Mouse (Mus musculus) myocyte (in vitro differentiated cells): Measurements from ENCODE around the gene Ndufb4. TPM values are rescaled to one million over a fixed set of nuclear protein-coding genes. Genes with fewer than 3 reads are reported as not detected.
A peak's percentile ranks its signal among the peaks of the same experiment; 100 is the strongest.

ENCODE experiments used
- H3K27me3 ChIP-seq: one replicate; pipeline ENCODE4 v1.6.1; 2011; ENCODE audit not compliant: control insufficient read depth, insufficient read depth, insufficient read length
- H3K36me3 ChIP-seq: one replicate; pipeline ENCODE4 v1.6.1; 2011; ENCODE audit not compliant: control insufficient read depth, insufficient read depth
- H3K4me2 ChIP-seq: one replicate; pipeline ENCODE4 v1.6.1; 2011; ENCODE audit warnings: low read depth, control low read depth
- H3K4me3 ChIP-seq: one replicate; pipeline ENCODE4 v1.5.1; 2011; ENCODE audit warnings: mild to moderate bottlenecking, control low read depth, moderate library complexity
- H3K79me2 ChIP-seq: one replicate; pipeline ENCODE4 v1.6.1; 2011; ENCODE audit not compliant: control insufficient read depth, insufficient read depth
- H3ac ChIP-seq: one replicate; pipeline ENCODE4 v1.6.1; 2011; ENCODE audit not compliant: control insufficient read depth, insufficient read length
- CEBPB ChIP-seq: IDR thresholded peaks from 2 replicates; pipeline ENCODE4 v1.6.1; 2011; ENCODE audit warnings: mild to moderate bottlenecking, moderate library complexity; ENCODE audit not compliant: poor library complexity, insufficient read depth, severe bottlenecking
- E2F4 ChIP-seq: IDR thresholded peaks from one replicate; pipeline ENCODE4 v1.6.1; 2011; ENCODE audit warnings: mild to moderate bottlenecking, control low read depth, moderate library complexity; ENCODE audit not compliant: insufficient read depth
- MAX ChIP-seq: IDR thresholded peaks from one replicate; pipeline ENCODE4 v1.6.1; 2011; ENCODE audit warnings: low read depth, mild to moderate bottlenecking, control low read depth
- MYOD1 ChIP-seq, 3 experiments: IDR thresholded peaks; one replicate each; pipeline ENCODE4 v1.6.1; 2011; ENCODE audit warnings: control low read depth in 2 of 3, low read depth in 2 of 3, mild to moderate bottlenecking in 2 of 3, moderate library complexity in 1 of 3; ENCODE audit not compliant: insufficient read length in 2 of 3, control insufficient read depth in 1 of 3
- MYOG ChIP-seq, 3 experiments: IDR thresholded peaks; one replicate each; pipeline ENCODE4 v1.6.1; 2011; ENCODE audit warnings: control low read depth in 2 of 3, low read depth in 2 of 3, mild to moderate bottlenecking in 2 of 3; ENCODE audit not compliant: insufficient read length in 2 of 3, control insufficient read depth in 1 of 3, insufficient read depth in 1 of 3
- POLR2A ChIP-seq: IDR thresholded peaks from one replicate; pipeline ENCODE4 v1.6.1; 2011; ENCODE audit warnings: low read depth, mild to moderate bottlenecking, control low read depth, moderate library complexity; ENCODE audit not compliant: insufficient read length
- POLR2AphosphoS2 ChIP-seq: IDR thresholded peaks from one replicate; pipeline ENCODE4 v1.6.1; 2011; ENCODE audit warnings: low read depth, control low read depth; ENCODE audit not compliant: insufficient read length
- REST ChIP-seq: IDR thresholded peaks from one replicate; pipeline ENCODE4 v1.6.1; 2011; ENCODE audit warnings: mild to moderate bottlenecking, control low read depth, moderate library complexity; ENCODE audit not compliant: insufficient read depth, insufficient read length
- SRF ChIP-seq: IDR thresholded peaks from one replicate; pipeline ENCODE4 v1.6.1; 2011; ENCODE audit warnings: low read depth; ENCODE audit not compliant: control insufficient read depth, insufficient read length
- TCF12 ChIP-seq: IDR thresholded peaks from one replicate; pipeline ENCODE4 v1.6.1; 2011; ENCODE audit warnings: mild to moderate bottlenecking, control low read depth; ENCODE audit not compliant: poor library complexity, insufficient read depth, severe bottlenecking
- TCF3 ChIP-seq: IDR thresholded peaks from one replicate; pipeline ENCODE4 v1.6.1; 2011; ENCODE audit warnings: low read depth, control low read depth; ENCODE audit not compliant: insufficient read length
- USF1 ChIP-seq: IDR thresholded peaks from one replicate; pipeline ENCODE4 v1.6.1; 2011; ENCODE audit warnings: low read depth, mild to moderate bottlenecking, control low read depth, moderate library complexity
- polyA plus RNA-seq: library from polyadenylated mRNA; unstranded; fragments of >200 nt; fragmentation: generic; extraction: Trizol; gene quantifications from one replicate; pipeline ENCODE4 v1.2.1, GENCODE M21; 2012; ENCODE audit warnings: missing spikeins

The Ndufb4 gene
- polyA plus RNA-seq, 1 experiment = 86.0 TPM

DNA sequence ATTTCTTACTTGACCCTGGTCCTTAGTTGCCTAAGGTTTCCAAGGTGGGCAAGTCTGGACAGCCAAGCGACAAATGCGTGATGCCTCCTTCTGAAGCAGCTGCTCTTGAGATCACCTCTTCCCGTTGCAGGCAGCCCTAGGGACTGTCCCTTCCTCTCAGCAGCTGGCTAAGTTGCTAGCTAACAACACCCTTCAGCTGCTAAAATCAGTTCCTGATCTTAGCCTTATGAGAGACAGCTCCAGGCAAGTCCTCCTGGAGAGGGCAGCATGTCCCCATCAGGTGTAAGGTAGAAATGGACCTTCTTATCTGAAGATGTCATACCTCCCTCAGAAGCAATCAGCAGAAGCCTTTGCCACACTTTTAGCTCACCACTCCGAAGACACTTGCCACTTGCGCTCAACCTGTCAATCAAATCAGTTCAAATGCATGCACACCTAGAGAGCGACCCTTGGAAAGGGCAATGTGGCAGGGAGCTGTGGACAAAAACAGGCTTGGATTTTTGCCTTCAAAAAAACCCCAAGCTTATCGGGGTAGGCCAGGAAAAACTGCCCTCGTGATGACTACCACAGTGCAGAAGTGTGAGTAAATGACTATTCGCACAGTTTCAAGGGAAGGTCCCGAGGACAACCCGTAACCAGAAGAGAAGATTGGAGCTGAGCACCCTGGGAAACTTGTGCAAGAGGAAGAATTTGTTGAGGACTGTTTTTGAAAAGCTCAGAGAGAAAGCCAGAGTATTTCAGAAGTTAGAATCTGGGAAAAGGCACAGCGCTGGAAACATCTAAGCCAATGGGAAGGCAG lies 36.9 kb upstream of the Ndufb4 start:
- H3K4me2 ChIP-seq = no peak overlapping the region

GRCm38 (mm10) chr16:37690465-37690864 lies 36.2 kb upstream of the Ndufb4 start:
- Histone ChIP-seq H3K4me3 (no peak overlapping the region), H3K79me2 (no peaks in the 10 kb centered on the region), H3K4me2 (no peak overlapping the region), H3K27me3 (no peaks in the 10 kb centered on the region), H3ac (no peak overlapping the region), H3K36me3 (no peaks in the 10 kb centered on the region)
- no peak for TF ChIP-seq MAX
- TF ChIP-seq E2F4 = no peak
- no peak for TF ChIP-seq MYOG (IDR thresholded peaks at IDR 0.05; ENCODE audit: control insufficient read depth in 1 of 3, insufficient read depth in 1 of 3, insufficient read length in 2 of 3, low read depth in 2 of 3)
- TF ChIP-seq TCF12 = no peak
- TF ChIP-seq TCF3 = no peak
- no peak for TF ChIP-seq USF1
- no peak for TF ChIP-seq POLR2AphosphoS2
- TF ChIP-seq MYOD1 (IDR thresholded peaks at IDR 0.05; ENCODE audit: control insufficient read depth in 1 of 3, insufficient read length in 2 of 3, low read depth in 2 of 3) = no peak
- TF ChIP-seq POLR2A = no peak
- no peak for TF ChIP-seq REST
- TF ChIP-seq CEBPB = no peak
- TF ChIP-seq SRF = no peak

More for the DNA sequence above, 36.9 kb upstream of the Ndufb4 start:
- Histone ChIP-seq H3ac (no peak overlapping the region), H3K36me3 (no peaks in the 10 kb centered on the region), H3K79me2 (no peaks in the 10 kb centered on the region), H3K27me3 (no peaks in the 10 kb centered on the region), H3K4me3 (no peak overlapping the region)
- TF ChIP-seq MYOD1 (IDR thresholded peaks at IDR 0.05; ENCODE audit: control insufficient read depth in 1 of 3, insufficient read length in 2 of 3, low read depth in 2 of 3) (peak in 2 of 3 experiments; percentile 55 to 60), MYOG (IDR thresholded peaks at IDR 0.05; ENCODE audit: control insufficient read depth in 1 of 3, insufficient read depth in 1 of 3, insufficient read length in 2 of 3, low read depth in 2 of 3) (peak in 1 of 3 experiments; percentile 49), POLR2AphosphoS2 (no peak), CEBPB (no peak)

- Histone ChIP-seq H3K36me3 (no peaks in the 10 kb centered on the region), H3ac (no peak overlapping the region), H3K4me3 (no peak overlapping the region), H3K79me2 (no peaks in the 10 kb centered on the region), H3K4me2 (no peak overlapping the region), H3K27me3 (no peaks in the 10 kb centered on the region)
- TF ChIP-seq MYOG (IDR thresholded peaks at IDR 0.05; ENCODE audit: control insufficient read depth in 1 of 3, insufficient read depth in 1 of 3, insufficient read length in 2 of 3, low read depth in 2 of 3) (no peak), TCF3 (no peak), POLR2A (no peak), CEBPB (no peak), REST (no peak), POLR2AphosphoS2 (no peak), TCF12 (no peak), MAX (no peak), USF1 (no peak), E2F4 (no peak), SRF (no peak), MYOD1 (IDR thresholded peaks at IDR 0.05; ENCODE audit: control insufficient read depth in 1 of 3, insufficient read length in 2 of 3, low read depth in 2 of 3) (no peak)
Observed at GRCm38 (mm10) chr16:37689934-37690333, 35.7 kb upstream of the Ndufb4 start.

DNA sequence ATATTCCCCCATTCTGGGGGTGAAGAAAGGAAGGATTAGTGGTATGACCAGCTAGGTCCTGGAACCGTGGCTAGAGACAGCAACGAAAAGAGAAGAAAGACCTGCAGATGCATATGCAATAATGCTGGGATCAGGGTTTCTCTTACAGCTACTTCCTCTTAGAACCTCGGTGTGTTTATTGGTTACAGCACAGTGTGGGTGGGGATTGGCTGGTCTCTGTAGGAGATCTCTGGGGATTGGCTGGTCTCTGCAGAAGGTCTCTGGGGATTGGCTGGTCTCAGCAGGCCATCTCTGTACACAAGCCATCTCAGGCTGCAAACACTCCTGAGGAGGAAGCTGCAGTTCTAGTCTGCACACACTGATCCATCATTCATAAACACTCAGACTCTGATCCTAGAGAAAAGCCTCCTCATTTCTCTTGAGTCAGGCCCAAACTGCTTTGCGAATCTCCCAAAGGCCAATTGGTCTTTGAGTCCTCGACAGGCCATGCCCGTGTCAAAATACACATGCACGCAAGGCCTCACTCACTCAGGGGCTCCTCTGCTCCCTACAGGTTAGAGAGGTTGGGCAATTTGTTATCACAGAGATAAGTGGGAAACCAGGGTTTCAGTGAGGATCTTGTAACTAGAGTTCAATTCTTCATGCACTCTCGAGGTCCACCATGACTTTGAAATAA lies 35.1 kb upstream of the Ndufb4 start:
- Histone ChIP-seq H3K27me3 (no peaks in the 10 kb centered on the region), H3ac (no peak overlapping the region), H3K36me3 (no peaks in the 10 kb centered on the region), H3K4me2 (no peak overlapping the region), H3K79me2 (no peaks in the 10 kb centered on the region), H3K4me3 (no peak overlapping the region)
- TF ChIP-seq TCF3 = no peak
- no peak for TF ChIP-seq REST
- TF ChIP-seq POLR2A = no peak
- TF ChIP-seq POLR2AphosphoS2 = no peak
- TF ChIP-seq MYOD1 (IDR thresholded peaks at IDR 0.05; ENCODE audit: control insufficient read depth in 1 of 3, insufficient read length in 2 of 3, low read depth in 2 of 3) = no peak
- no peak for TF ChIP-seq E2F4
- TF ChIP-seq MAX = no peak
- TF ChIP-seq CEBPB = no peak
- TF ChIP-seq TCF12 = no peak
- no peak for TF ChIP-seq SRF
- TF ChIP-seq MYOG (IDR thresholded peaks at IDR 0.05; ENCODE audit: control insufficient read depth in 1 of 3, insufficient read depth in 1 of 3, insufficient read length in 2 of 3, low read depth in 2 of 3) = no peak
- no peak for TF ChIP-seq USF1

DNA sequence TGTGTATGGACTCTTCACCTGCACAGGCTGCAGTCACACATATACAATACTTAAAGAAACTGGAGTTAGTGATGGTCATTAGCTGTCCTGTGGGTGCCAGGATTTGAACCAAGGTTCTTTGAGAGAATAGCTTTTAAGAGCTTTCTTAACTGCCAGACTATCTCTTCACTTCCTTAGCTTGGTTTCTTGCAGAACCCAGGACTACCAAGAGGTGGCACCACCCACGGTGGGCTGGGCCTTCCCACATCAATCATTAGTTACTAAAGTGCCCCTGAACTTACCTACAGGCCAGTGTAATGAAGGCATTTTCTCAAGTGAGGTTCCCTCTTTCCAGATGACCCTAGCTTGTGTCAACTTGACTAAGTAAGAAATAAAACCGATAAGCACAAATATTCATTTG lies 33.9 kb upstream of the Ndufb4 start:
- H3ac ChIP-seq = no peak overlapping the region
- TF ChIP-seq E2F4 (no peak), POLR2AphosphoS2 (no peak), TCF12 (no peak), SRF (no peak)
- no peaks in the 10 kb centered on the region for H3K79me2 ChIP-seq
- no peak overlapping the region for H3K4me2 ChIP-seq
- no peak overlapping the region for H3K4me3 ChIP-seq
- no peaks in the 10 kb centered on the region for H3K36me3 ChIP-seq
- H3K27me3 ChIP-seq = no peaks in the 10 kb centered on the region
